7 mouse cellular contexts compared by ENCODE assay signal in genomic region chr3:116751191-116751860, GRCm38 (mm10). TPM values are rescaled to one million over a fixed set of nuclear protein-coding genes. Genes with fewer than 3 reads are reported as not detected.
A peak's percentile ranks its signal among the peaks of the same experiment; 100 is the strongest.
DNase-seq lines count a peak whose midpoint lies in the region; ATAC-seq lines count a peak whose summit lies in the region.

No protein-coding gene starts in this region.

- peak; percentile 83 for ATAC-seq in erythroblast, adult 5-6 weeks (replicated peaks; ENCODE audit: low FRiP score, poor library complexity, severe bottlenecking)
- peak; percentile 82 for ATAC-seq in inflammation-experienced regulatory T-cells, adult 6 months

- DNase-seq in testis, postnatal 10 days (ENCODE audit: low spot score), result peak; percentile 56
- DNase-seq in testis, postnatal 14 days (ENCODE audit: low spot score), result no peak
- DNase-seq in adrenal gland, postnatal 36 days, result peak; percentile 4 to 42
- peak; percentile 66 for DNase-seq in lung, postnatal 10 days
- DNase-seq in right cerebral cortex, postnatal 4 days, result peak; percentile 43

RNA-seq across cellular contexts. Expression of gene Slc35a3, which starts 38.7 kb away (rescaled TPM):
- total RNA-seq in adrenal gland, postnatal 36 days (2021), result 10 to 100 TPM; 23.1 to 33.5 TPM
- total RNA-seq in erythroblast, adult 5-6 weeks (2015; ENCODE audit: low replicate concordance), result 10.7 and 21.3 TPM in 2 replicates
- total RNA-seq in erythroblast, adult 5-6 weeks (2017; ENCODE audit: low replicate concordance), result 16.0 and 17.1 TPM in 2 replicates
- polyA plus RNA-seq in inflammation-experienced regulatory T-cells, adult 6 months (2017; shearing (Covaris generic)), result 1 to 10 TPM; 6.4 to 8.8 (median 7.6) TPM

RNA-seq across cellular contexts. Expression of gene Agl, which starts 56.6 kb away (rescaled TPM):
- 10 to 100 TPM; 55.7 to 56.5 TPM for total RNA-seq in adrenal gland, postnatal 36 days (2021)
- total RNA-seq in erythroblast, adult 5-6 weeks (2015; ENCODE audit: low replicate concordance), result 3.3 and 4.4 TPM in 2 replicates
- total RNA-seq in erythroblast, adult 5-6 weeks (2017; ENCODE audit: low replicate concordance), result 3.9 and 4.2 TPM in 2 replicates
- 1 to 10 TPM; 1.8 to 3.1 (median 1.8) TPM for polyA plus RNA-seq in inflammation-experienced regulatory T-cells, adult 6 months (2017; shearing (Covaris generic))

Comparison
In these comparisons a context has a peak if more than half of its experiments do, and no peak if none do; other contexts are left out.
1. RNA of gene Agl, which starts 56.6 kb away (total RNA-seq): 55.7 to 56.5 TPM in adrenal gland, postnatal 36 days; 3.3 to 4.4 TPM in erythroblast, adult 5-6 weeks; every median in the first group is over 10 times any median in the second.